Comparison of ENCODE assay signal across 8 mouse cellular contexts in the genomic region with DNA sequence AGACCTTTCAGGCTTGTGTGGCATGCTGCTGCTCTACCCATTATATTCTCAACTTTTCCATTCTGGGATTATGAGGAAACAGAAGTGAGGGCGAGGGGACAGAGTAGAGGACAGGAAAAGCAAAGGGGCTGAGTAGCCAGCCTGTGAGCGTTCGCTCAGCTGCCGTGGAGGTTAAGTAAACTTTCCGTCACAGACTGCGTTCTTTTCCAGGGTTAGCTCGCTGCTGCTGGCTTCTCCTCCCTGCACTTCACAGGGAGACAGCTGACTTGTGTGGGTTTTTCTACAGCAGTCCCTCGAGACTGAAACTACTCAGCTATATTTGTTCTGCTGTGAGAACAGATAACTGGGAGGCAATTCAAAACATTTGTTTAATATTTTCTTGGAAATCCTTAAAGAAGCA. TPM values are rescaled to one million over a fixed set of nuclear protein-coding genes. Genes with fewer than 3 reads are reported as not detected.
DNase-seq lines count a peak whose midpoint lies in the region; ATAC-seq lines count a peak whose summit lies in the region.

No protein-coding gene starts in this region.

- peaks cover 38% of the 10 kb centered on the region for H3K4me1 ChIP-seq in heart, embryonic 12.5 days (replicated peaks)
- peaks cover 10% of the 10 kb centered on the region for H3K4me1 ChIP-seq in lung, embryonic 16.5 days (replicated peaks; ENCODE audit: control insufficient read depth, insufficient read depth, low read length)
- H3K4me1 ChIP-seq in stomach, embryonic 16.5 days (ENCODE audit: control insufficient read depth, insufficient read depth, low read length): peaks cover 20% of the 10 kb centered on the region

- 8% methylated on average over 8 of the region's 8 CpGs for WGBS in heart, embryonic 12.5 days
- 7% methylated on average over 8 of the region's 8 CpGs for WGBS in lung, embryonic 16.5 days
- 6% methylated on average over 8 of the region's 8 CpGs for WGBS in stomach, embryonic 16.5 days

- H3K9ac ChIP-seq in heart, embryonic 12.5 days: peak overlapping the region; percentile 41; the same call in 1 of the 2 replicates
- H3K9ac ChIP-seq in lung, embryonic 16.5 days (ENCODE audit: low read length): no peak overlapping the region
- H3K9ac ChIP-seq in stomach, embryonic 16.5 days (ENCODE audit: low read length): no peak overlapping the region

- H3K9me3 ChIP-seq in heart, embryonic 12.5 days (replicated peaks): no peaks in the 10 kb centered on the region
- no peaks in the 10 kb centered on the region for H3K9me3 ChIP-seq in lung, embryonic 16.5 days (ENCODE audit: control insufficient read depth, low read length)
- H3K9me3 ChIP-seq in stomach, embryonic 16.5 days (replicated peaks; ENCODE audit: control insufficient read depth, low read length): no peaks in the 10 kb centered on the region

- DNase-seq in right cerebral cortex, adult 18-20 months: peak; percentile 60
- DNase-seq in right cerebral cortex, postnatal 4 days: no peak
- peak; percentile 69 for DNase-seq in kidney, postnatal 14 days
- no peak for DNase-seq in urinary bladder, adult 2 months (ENCODE audit: low spot score)

- ATAC-seq in heart, embryonic 12.5 days (ENCODE audit: insufficient number of reproducible peaks, low FRiP score): peak; percentile 83
- peak; percentile 78 for ATAC-seq in lung, embryonic 16.5 days (ENCODE audit: low read depth)
- peak; percentile 77; the same call in 1 of the 2 replicates for ATAC-seq in stomach, embryonic 16.5 days (ENCODE audit: insufficient read depth, low FRiP score)
- ATAC-seq in megakaryocyte-erythroid progenitor cell, adult 5-6 weeks (replicated peaks; ENCODE audit: low FRiP score, low TSS enrichment, poor library complexity, severe bottlenecking): no peak

- peak overlapping the region; percentile 59 for H3K4me2 ChIP-seq in heart, embryonic 12.5 days
- peak overlapping the region; percentile 13 for H3K4me2 ChIP-seq in lung, embryonic 16.5 days (ENCODE audit: low read depth, low read length)
- peak overlapping the region; percentile 38 for H3K4me2 ChIP-seq in stomach, embryonic 16.5 days (ENCODE audit: low read depth, low read length)

- no peaks in the 10 kb centered on the region for H3K27me3 ChIP-seq in heart, embryonic 12.5 days (replicated peaks)
- no peaks in the 10 kb centered on the region for H3K27me3 ChIP-seq in lung, embryonic 16.5 days (ENCODE audit: control insufficient read depth, insufficient read depth, low read depth, low read length)
- no peaks in the 10 kb centered on the region for H3K27me3 ChIP-seq in stomach, embryonic 16.5 days (ENCODE audit: control insufficient read depth, insufficient read depth, low read length)

- peak overlapping the region; percentile 80 for H3K27ac ChIP-seq in heart, embryonic 12.5 days (ENCODE audit: poor library complexity, severe bottlenecking)
- H3K27ac ChIP-seq in lung, embryonic 16.5 days (ENCODE audit: low read length): no peak overlapping the region
- peak overlapping the region; percentile 64 for H3K27ac ChIP-seq in stomach, embryonic 16.5 days (ENCODE audit: low read length)

- H3K4me3 ChIP-seq in heart, embryonic 12.5 days: peak overlapping the region; percentile 26
- 0 out of 2 replicates have a peak overlapping the region, but pooled peaks have one; percentile 0 for H3K4me3 ChIP-seq in lung, embryonic 16.5 days (ENCODE audit: low read length)
- peak overlapping the region; percentile 2; the same call in 1 of the 2 replicates for H3K4me3 ChIP-seq in stomach, embryonic 16.5 days (replicated peaks; ENCODE audit: low read length)

- no peaks in the 10 kb centered on the region for H3K36me3 ChIP-seq in heart, embryonic 12.5 days
- H3K36me3 ChIP-seq in lung, embryonic 16.5 days (ENCODE audit: control insufficient read depth, insufficient read depth, low read length): no peaks in the 10 kb centered on the region
- no peaks in the 10 kb centered on the region for H3K36me3 ChIP-seq in stomach, embryonic 16.5 days (ENCODE audit: control insufficient read depth, insufficient read depth, low read length)

RNA-seq across cellular contexts. Expression of gene Nars2, which starts 34.5 kb away (rescaled TPM):
- 17.8 and 19.2 TPM in 2 replicates for polyA plus RNA-seq in heart, embryonic 12.5 days (2016; fragmentation: Nextera tagmentation; extraction: Ambion mirVana)
- 16.0 and 18.0 TPM in 2 replicates for polyA plus RNA-seq in lung, embryonic 16.5 days (2015; fragmentation: Nextera tagmentation; extraction: Ambion mirVana)
- 22.9 and 23.7 TPM in 2 replicates for polyA plus RNA-seq in stomach, embryonic 16.5 days (2015; fragmentation: Nextera tagmentation; extraction: Ambion mirVana)
- 6.3 and 8.2 TPM in 2 replicates for polyA plus RNA-seq in urinary bladder, adult 2 months (2012; rRNA removed)
- total RNA-seq in megakaryocyte-erythroid progenitor cell, adult 5-6 weeks (2014; fragmentation: Nextera tagmentation): 16.6 and 26.5 TPM in 2 replicates
- 11.8 and 14.0 TPM in 2 replicates for total RNA-seq in megakaryocyte-erythroid progenitor cell, adult 5-6 weeks (2017)

Comparison
In these comparisons a context has a peak if more than half of its experiments do, and no peak if none do; other contexts are left out.
1. DNase-seq: peak in right cerebral cortex, adult 18-20 months (single experiment) and kidney, postnatal 14 days (single experiment); none in right cerebral cortex, postnatal 4 days (single experiment) and urinary bladder, adult 2 months (single experiment).
2. Peak in every context shown above with its lines, with median percentiles within 50 percentile points of each other: H3K4me2 ChIP-seq and H3K4me3 ChIP-seq.